In genomic region chr5:77459896-77460717, GRCm38 (mm10) we compare ENCODE assay signal across 8 mouse cellular contexts. TPM values are rescaled to one million over a fixed set of nuclear protein-coding genes. Genes with fewer than 3 reads are reported as not detected.
DNase-seq lines count a peak whose midpoint lies in the region; ATAC-seq and TF ChIP-seq lines count a peak whose summit lies in the region.

No protein-coding gene starts in this region.

- no peaks in the 10 kb centered on the region for H3K36me3 ChIP-seq in ES-E14 (ENCODE audit: control insufficient read depth, insufficient read depth, low read length, poor library complexity, severe bottlenecking)
- no peaks in the 10 kb centered on the region for H3K36me3 ChIP-seq in forebrain, embryonic 15.5 days
- no peaks in the 10 kb centered on the region for H3K36me3 ChIP-seq in liver, postnatal 0 days (replicated peaks; ENCODE audit: insufficient read depth, low read length)
- H3K36me3 ChIP-seq in neural tube, embryonic 13.5 days: no peaks in the 10 kb centered on the region

- intact Hi-C loops in heart, postnatal 25 days (cut with DNase I): loop anchor here (5.0 to 10.0 kb wide), 3 partner anchors 53 to 345 kb away; partner anchors contain the start of genes Igfbp7 and Rest

- no peak overlapping the region for H3K9ac ChIP-seq in ES-E14 (ENCODE audit: insufficient read depth, low read depth, low read length, poor library complexity, severe bottlenecking)
- H3K9ac ChIP-seq in forebrain, embryonic 15.5 days (replicated peaks): peak overlapping the region; percentile 54
- H3K9ac ChIP-seq in liver, postnatal 0 days (replicated peaks): peak overlapping the region; percentile 52
- peak overlapping the region; percentile 71 for H3K9ac ChIP-seq in neural tube, embryonic 13.5 days

- TF ChIP-seq CTCF in liver, postnatal 0 days (IDR thresholded peaks at IDR 0.05; ENCODE audit: low read depth): peak; percentile 97

- H3K4me1 ChIP-seq in ES-E14 (ENCODE audit: control insufficient read depth in 2 of 2, insufficient read depth in 2 of 2, low read length in 2 of 2, poor library complexity in 1 of 2): no peaks in the 10 kb centered on the region
- no peaks in the 10 kb centered on the region for H3K4me1 ChIP-seq in forebrain, embryonic 15.5 days
- no peaks in the 10 kb centered on the region for H3K4me1 ChIP-seq in liver, postnatal 0 days (ENCODE audit: insufficient read depth)
- no peaks in the 10 kb centered on the region for H3K4me1 ChIP-seq in neural tube, embryonic 13.5 days (replicated peaks)

- H3K4me3 ChIP-seq in ES-E14 (ENCODE audit: insufficient read depth in 1 of 2, low read depth in 1 of 2, low read length in 2 of 2, poor library complexity in 1 of 2, severe bottlenecking in 1 of 2): peak overlapping the region in 1 of 2 experiments; percentile 1; a peak in 1 of 4 replicates
- peak overlapping the region; percentile 55 for H3K4me3 ChIP-seq in forebrain, embryonic 15.5 days
- H3K4me3 ChIP-seq in liver, postnatal 0 days (ENCODE audit: low read depth, low read length): peak overlapping the region; percentile 55
- peak overlapping the region; percentile 51 for H3K4me3 ChIP-seq in neural tube, embryonic 13.5 days

- WGBS in forebrain, embryonic 15.5 days: under 1% methylated on average over 29 of the region's 29 CpGs
- 2% methylated on average over 29 of the region's 29 CpGs for WGBS in liver, postnatal 0 days (ENCODE audit: insufficient replicate concordance)
- 1% methylated on average over 29 of the region's 29 CpGs for WGBS in neural tube, embryonic 13.5 days

- DNase-seq in ES-E14 (ENCODE audit: low read depth, low spot score): peak; percentile 64
- peak; percentile 80 for DNase-seq in cerebellum, adult 11-12 months
- DNase-seq in heart, postnatal 25 days (ENCODE audit: low spot score): peak; percentile 75
- peak; percentile 95 for DNase-seq in layer of hippocampus, adult 11-12 months (ENCODE audit: low spot score)
- peak; percentile 91 for DNase-seq in liver, postnatal 0 days
- peak; percentile 82 for DNase-seq in telencephalon, adult 2 months (ENCODE audit: low read depth, low spot score)

- no peak overlapping the region for H3K27ac ChIP-seq in ES-E14 (ENCODE audit: insufficient read depth, low read depth, low read length, poor library complexity, severe bottlenecking)
- H3K27ac ChIP-seq in forebrain, embryonic 15.5 days (replicated peaks): peak overlapping the region; percentile 76
- H3K27ac ChIP-seq in liver, postnatal 0 days (ENCODE audit: low read depth): peak overlapping the region; percentile 41; the same call in 1 of the 2 replicates
- peak overlapping the region; percentile 83 for H3K27ac ChIP-seq in neural tube, embryonic 13.5 days (replicated peaks)

- peak overlapping the region; percentile 57 for H3K4me2 ChIP-seq in forebrain, embryonic 15.5 days (replicated peaks)
- peak overlapping the region; percentile 77 for H3K4me2 ChIP-seq in liver, postnatal 0 days (ENCODE audit: low read depth, low read length)
- peak overlapping the region; percentile 56 for H3K4me2 ChIP-seq in neural tube, embryonic 13.5 days

- ATAC-seq in forebrain, embryonic 15.5 days (replicated peaks): peak; percentile 94
- ATAC-seq in liver, postnatal 0 days: peak; percentile 93
- ATAC-seq in neural tube, embryonic 13.5 days (ENCODE audit: low read depth): peak; percentile 94

- TF ChIP-seq EP300 in liver, postnatal 0 days (IDR thresholded peaks at IDR 0.05; ENCODE audit: low read depth): no peak

- H3K27me3 ChIP-seq in forebrain, embryonic 15.5 days: 0 out of 2 replicates have a peak, but pooled peaks cover 5% of the 10 kb centered on the region
- H3K27me3 ChIP-seq in liver, postnatal 0 days (ENCODE audit: insufficient read depth, low read length): no peaks in the 10 kb centered on the region
- peaks cover 9% of the 10 kb centered on the region for H3K27me3 ChIP-seq in neural tube, embryonic 13.5 days

- peaks cover 2% of the 10 kb centered on the region; the same call in 1 of the 2 replicates for H3K9me3 ChIP-seq in ES-E14 (ENCODE audit: control insufficient read depth, insufficient read depth, low read depth, low read length)
- no peaks in the 10 kb centered on the region for H3K9me3 ChIP-seq in forebrain, embryonic 15.5 days
- H3K9me3 ChIP-seq in liver, postnatal 0 days (ENCODE audit: low read length): no peaks in the 10 kb centered on the region
- no peaks in the 10 kb centered on the region for H3K9me3 ChIP-seq in neural tube, embryonic 13.5 days

- in situ Hi-C loops in ES-E14 (cut with MboI; ENCODE audit: low sequenced_read_pairs in 2 of 2, unreplicated experiment in 2 of 2): no loop called here

TF ChIP-seq in ES-E14, 5 proteins besides CTCF, POLR2A, EP300 and RAD21:
- no peak for TF ChIP-seq ZNF384 (IDR thresholded peaks at IDR 0.05; ENCODE audit: low read depth, low read length)
- peak; percentile 55; the same call in 1 of the 2 replicates for TF ChIP-seq ZC3H11A (IDR thresholded peaks at IDR 0.05; ENCODE audit: borderline replicate concordance, low read depth, low read length)
- TF ChIP-seq CHD2 (IDR thresholded peaks at IDR 0.05; ENCODE audit: low read depth, low read length): no peak

RNA-seq across cellular contexts. Expression of gene Igfbp7, which starts 52.3 kb away (rescaled TPM):
- total RNA-seq in ES-E14 (2012; rRNA removed): 23.4 and 65.2 TPM in 2 replicates
- 55.4 and 59.7 TPM in 2 replicates for polyA plus RNA-seq in forebrain, embryonic 15.5 days (2015; fragmentation: Nextera tagmentation; extraction: Ambion mirVana)
- total RNA-seq in heart, postnatal 25 days (2021): 100 to 1,000 TPM; 251 to 311 TPM
- polyA plus RNA-seq in liver, postnatal 0 days (2015; fragmentation: Nextera tagmentation; extraction: Ambion mirVana): 89.6 and 97.3 TPM in 2 replicates
- polyA plus RNA-seq in neural tube, embryonic 13.5 days (2015; fragmentation: Nextera tagmentation; extraction: Ambion mirVana): 51.8 and 62.6 TPM in 2 replicates
